Mouse (Mus musculus): ENCODE measurements around the gene Wdr83os.

DNA sequence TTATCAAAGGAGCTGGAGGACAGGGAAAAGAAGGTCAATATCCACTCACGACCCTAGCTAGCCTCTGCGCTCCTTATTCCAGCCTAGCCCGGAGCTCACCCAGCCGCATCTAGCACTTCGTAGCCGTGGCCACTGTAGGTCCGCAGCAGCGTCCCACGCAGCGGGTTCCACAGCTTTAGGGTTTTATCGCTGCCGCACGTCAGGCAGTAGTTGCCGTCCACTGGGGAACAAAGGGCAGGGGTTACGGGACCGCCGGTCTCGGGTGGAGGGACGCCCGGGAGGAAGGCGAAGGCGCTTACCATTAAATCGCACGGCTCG lies 367 bp upstream of the Wdr83os start:
- no peak for TF ChIP-seq POLR2A (IDR thresholded peaks at IDR 0.05; ENCODE audit: borderline replicate concordance, low read depth, low read length)
- TF ChIP-seq CTCF (IDR thresholded peaks at IDR 0.05; ENCODE audit: low read depth, low read length): no peak
